Mouse (Mus musculus) c-Kit-positive CD71-positive TER-119-negative erythroid progenitor cells, embryonic 14.5 days (primary cell): ENCODE results near the gene Tha1.

ENCODE experiments used
- DNase-seq: peaks from one replicate; pipeline ENCODE4 v3.0.0-alpha.2; 2013; ENCODE audit warnings: low read depth

Gene Tha1

DNA sequence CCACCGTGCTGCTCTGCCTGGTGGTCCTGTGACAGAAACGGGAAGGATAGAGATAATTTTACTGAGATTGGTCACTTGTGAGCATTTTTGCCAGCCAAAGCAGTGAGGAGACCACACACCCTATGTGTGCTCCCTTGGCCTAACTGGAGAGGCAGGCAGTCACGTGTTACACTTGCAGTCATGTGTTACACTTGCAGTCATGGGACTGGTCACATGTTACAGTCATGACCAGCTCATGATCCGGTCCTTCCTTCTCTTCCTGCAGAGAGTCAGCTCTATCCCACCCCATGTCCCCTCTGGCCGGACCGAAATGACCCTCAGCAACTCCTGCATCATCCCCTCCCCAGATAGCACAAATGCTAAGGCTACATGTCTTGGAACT lies 7.7 kb upstream of the Tha1 start:
- no peak for DNase-seq

DNA sequence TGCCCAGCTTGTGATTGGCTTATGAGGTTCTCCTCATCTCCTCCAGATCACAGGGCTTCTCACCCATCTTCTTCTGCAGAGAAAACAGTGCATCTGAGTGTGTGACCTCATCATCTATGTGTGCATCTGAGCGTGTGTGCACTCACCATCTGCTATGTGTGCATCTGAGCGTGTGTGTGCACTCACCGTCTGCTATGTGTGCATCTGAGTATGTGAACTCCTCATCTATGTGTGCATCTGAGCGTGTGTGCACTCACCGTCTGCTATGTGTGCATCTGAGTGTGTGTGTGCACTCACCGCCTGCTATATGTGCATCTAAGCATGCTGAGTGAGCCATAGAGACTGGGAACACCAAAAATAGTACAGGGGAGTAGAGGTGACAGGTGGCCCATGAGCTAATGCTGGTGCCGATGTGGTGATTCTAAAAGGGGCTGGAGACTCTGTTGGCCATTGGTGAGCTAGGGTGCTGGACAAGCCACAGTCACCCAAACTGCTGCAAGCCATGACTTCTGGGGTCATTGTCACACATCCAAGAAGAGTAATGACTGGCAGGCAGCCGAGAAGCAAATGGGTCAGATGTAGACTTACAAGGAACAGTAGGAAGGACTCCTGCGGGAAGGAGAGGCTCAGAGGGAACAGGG lies 7.2 kb upstream of the Tha1 start:
- DNase-seq: no peak

DNA sequence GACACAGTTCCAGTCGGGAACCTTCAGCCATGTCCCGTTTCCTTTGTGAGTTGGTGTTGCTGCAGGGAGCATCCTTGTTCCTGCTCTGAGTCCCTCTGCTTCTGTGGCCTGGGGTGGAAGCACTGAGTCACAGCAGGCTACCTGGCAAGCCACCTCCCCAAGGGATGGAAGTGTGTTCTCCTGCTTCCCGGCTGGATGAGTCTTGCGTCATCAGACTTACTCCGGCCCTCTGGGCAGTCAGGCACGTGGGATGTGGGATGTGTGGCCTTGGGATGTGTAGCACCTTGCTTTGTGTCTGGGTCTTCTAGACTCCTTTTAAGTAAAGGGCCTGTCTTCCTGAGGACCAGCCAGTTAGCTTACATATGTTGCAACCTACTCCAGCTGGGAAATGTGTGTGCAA lies 6.4 kb upstream of the Tha1 start:
- no peak for DNase-seq

DNA sequence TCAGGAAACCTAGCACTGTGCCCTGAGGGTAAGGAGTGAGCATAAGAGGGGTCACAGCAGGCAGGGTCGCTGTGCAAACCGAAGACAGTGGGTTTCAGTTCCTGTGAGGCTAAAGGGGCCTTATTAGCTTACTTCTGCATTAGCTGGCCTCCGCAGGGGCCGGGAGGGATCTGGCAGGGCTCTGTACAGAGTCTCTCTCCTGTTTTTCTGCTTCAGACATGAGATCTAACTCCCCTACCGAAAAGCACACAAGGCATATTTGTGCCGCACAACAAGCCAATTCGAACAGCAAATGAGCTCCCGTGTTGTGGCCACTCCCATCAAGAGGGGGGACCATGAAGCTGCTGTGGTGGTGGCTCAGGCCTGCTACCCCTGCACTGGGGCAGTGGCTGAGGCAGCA lies 5.6 kb upstream of the Tha1 start:
- no peak for DNase-seq

DNA sequence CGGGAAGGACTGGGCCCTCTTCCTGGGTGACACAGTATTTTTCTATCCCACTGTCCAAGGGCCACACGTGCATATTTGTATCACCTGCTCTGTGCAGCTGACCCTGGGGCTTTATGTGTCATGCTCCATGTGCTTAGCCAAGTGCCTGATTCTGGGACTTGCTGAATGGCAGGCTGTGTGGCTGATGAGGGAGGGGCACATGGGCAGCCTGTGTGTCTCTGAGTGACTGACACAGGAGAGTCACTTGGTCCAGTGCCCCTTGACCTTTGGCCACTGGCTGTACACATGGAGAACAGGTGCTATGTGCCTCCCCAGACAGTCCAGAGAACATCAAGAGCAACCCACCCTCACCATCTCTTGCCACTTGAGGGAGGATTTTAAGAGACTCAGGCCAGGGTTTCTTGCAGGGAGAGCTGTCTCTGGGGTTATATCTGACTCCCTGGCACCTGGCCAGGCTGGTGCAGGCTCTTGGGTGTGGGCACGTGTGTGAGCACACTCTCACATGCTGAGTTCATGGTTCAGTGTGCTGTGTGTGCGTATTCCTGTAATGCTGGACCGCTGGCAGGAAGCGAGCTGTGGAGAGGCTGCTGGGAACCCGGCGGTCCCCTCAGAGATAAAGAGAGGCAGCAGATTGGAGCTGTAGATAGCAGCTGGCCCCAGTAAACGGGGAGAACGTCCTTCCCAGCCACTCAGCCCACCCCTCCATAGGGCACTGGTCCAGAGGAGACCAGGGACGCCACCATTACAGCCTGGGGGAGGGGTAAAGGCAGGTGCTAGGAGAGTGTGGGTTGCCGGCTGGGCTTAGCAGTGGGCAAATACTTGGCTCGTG lies 4.8 kb upstream of the Tha1 start:
- DNase-seq: no peak

DNA sequence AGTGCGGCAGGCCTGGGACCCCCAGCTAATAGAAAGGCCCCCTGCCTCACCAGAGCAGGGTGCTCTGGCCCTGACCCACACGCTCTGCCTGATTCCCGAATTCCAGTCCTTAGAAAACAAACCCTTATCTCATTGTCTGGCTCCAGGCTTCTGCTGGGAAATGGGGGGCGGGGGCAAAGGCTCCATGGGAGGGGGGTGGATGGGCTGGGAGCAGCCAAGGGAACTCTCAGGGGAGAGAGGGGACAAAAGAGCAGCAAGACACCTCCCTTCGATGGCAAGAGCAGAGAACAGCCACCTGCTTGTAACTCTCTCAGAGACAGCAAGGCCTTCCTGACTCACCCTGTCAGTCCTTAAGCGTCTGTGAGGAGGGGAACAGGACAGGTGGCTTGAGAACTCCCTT lies 2.4 kb upstream of the Tha1 start:
- no peak for DNase-seq

DNA sequence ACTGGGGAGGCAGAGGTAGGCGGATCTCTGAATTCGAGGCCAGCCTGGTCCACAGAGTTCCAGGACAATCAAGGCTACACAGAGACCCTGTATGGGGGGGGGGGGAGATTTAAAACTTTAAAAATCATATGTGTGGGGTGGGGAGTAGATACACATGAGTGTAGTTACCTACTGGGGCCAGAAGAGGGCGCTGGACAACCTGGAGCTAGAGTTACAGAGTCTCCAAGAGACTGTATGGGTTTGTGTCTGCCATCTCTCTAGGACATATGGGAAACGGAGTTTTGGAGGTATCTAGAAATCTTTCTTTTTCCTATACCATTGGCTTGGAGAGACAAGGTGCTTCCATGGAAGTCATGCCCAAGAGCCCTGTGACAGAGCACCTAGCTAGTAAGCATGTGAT lies 1.1 kb upstream of the Tha1 start:
- DNase-seq: no peak

DNA sequence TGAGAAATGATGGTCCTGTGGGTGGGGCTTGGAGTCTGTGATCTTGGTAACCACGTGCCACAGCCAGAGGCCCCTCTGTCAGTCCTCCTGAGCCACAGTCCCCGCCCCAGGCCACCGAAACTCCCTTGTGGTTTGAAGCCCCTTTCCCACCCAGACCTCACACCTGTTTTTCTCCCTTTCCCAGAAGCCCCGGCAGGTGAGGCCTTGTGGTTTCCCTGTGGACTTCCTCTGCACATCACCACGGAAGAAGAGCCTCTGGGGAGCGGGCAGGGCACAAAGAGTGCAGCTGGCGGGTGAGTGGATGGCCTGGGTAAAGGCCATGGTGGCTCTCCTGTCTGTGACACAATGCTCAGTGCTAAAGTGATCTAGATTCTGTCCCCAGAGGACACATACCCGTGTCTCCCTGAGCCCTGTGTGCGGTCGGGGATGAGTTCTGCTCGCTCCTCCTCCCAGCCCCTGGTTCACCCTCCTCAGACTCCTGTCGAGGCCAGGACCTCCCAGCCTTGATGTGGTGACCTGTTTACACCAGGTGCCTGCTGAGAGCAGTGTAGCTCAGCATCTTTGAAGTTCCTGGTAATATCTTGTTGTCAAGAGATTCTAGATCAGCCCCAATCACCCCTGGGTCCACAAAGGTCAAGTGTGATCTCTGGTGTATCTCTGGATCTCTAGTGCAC lies 1.2 kb downstream of the Tha1 start:
- no peak for DNase-seq

DNA sequence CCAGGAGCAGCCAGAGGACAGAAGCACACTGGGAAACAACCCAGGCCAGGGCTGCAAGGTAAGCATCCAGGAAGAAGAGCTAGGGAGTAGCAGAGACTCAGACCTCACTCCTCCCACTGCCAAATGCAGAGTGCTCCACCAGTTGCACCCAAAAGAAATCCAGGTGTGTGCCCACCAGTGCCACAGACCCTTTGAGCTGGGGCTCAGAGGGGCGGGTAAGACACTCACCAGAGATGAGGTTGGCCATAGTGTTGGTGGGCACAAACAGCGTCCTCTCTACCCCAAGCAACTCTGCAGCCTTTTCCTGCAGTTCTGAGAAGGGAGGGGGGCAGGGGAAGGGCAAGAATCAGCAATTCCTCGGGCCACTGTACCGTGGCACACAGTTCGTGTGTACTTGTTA lies 1.9 kb downstream of the Tha1 start:
- DNase-seq: no peak

DNA sequence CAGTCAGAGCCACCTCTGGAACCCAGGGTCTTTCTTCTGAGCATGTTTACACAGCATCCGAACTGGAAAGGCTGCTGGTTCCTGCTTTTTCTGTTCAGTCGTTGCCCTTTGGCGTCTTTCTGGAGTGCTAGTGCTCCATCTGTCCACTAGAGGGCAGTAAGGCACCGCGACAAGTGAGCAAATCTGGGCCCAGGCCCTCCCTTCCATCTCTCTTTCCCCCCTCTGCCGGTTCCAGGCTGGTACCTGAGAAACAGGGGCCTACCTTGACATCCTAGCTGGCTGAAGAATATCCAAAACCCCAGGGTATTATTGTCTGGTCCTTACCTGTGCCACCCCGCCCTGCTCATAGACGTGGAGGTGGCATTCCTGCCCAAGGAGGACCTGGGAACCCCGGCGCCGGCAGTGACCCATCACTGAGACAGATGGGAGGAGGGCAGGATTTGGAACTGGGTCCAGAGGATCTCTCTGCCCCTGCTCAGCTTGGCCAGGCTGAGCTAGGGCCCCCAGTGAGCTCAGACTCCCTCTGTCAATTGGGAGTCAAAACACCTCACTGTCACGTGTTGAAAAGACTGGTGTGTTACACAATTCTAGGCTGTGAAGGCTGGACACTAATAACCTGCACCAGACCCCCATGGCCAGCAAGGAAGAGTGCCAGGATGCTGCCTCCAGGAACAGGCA lies 2.5 kb downstream of the Tha1 start:
- DNase-seq: peak; percentile 52

DNA sequence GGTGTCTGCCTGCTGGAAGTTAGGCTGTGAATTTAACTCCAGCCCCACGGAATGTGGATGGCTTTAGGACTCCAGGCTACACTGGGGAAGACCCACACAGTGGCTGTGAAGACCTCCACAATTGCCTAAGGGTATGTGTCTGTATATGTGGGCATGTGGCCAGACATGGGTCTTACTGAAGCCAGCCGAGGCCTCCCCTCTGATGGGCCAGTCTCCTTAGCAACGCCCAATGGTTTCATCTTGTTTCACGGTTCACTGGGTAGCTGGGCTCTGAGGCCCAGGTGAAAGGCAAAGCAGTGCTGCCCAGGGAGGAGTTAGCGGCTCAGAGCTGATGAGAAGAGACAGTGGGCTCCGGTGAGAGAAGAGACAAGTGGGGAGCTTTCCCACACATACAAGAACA lies 7.3 kb downstream of the Tha1 start:
- DNase-seq: no peak

DNA sequence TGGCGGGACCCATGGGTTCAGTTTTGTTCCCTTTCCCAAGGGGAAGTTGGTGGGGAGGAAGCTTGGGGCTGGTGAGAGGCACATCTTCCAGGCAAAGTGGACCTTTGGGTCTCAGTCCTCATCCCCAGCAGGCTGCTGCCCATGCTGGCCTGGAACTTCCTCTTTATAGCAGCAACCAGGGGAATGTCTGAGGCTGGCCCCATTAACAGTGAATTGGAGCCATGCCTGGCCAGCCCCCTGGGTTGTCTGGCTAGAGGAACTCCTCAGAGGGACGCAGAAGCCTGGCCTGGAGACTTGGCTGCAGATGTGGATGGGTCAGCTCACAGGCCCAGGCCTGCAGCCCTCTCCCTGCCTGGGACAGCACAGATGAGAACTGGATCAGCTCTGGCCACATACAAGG lies 8.5 kb downstream of the Tha1 start:
- no peak for DNase-seq

DNA sequence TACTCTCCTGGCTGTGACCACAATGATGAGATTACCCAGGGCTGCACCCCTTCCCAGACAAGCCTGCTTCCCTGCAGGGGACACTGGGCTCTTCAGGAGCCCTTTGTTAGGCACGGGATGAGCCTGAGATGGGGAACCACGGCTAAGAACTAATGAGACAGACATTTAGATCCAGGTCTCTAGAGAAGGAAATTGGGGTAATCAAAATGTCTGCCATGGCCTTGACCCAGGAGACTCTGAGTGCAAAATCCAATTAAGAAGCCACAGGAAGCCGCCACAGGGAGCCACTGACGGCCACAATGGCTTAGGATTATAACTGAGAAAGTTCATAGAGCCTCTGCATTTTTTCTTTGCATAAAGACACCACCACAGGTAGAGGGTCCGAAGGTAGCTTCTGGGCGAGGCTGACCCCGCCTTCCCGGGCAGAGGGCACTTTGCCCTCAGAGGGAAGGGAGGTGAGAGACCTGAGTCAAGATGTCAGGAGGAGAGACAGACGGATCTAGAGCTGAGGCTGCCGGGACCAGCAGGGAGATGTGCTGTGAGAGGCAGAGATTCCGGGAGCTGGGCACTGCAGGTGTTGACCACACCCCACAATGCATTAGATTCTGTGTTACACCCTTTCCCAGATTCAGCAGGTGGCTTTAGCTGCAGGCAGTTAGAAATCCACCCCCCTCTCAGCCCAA lies 10.0 kb downstream of the Tha1 start:
- no peak for DNase-seq

DNA sequence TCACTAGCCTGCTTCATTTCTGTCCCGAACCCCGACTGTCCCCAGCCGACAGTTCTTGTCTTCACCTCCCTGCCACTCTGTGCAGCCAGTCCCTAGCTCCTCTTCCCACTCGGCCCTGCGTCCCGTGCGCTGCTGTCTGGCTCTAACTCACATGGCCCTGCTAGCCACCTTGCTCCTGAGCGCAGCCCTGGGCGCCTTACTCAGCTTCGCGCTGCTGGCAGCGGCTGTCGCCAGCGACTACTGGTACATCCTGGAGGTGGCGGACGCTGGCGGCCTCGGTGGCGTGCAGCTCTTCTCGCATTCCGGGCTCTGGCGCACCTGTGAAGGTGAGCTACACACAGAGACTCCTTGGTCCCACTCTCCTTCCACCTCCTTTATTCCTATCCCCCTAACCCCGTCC lies 12.7 kb downstream of the Tha1 start, which contains the start of gene Tmem235:
Gene Tmem235 (plus strand): TSS at position 152 of the 400 bp plus-strand sequence.
- no peak for DNase-seq

DNA sequence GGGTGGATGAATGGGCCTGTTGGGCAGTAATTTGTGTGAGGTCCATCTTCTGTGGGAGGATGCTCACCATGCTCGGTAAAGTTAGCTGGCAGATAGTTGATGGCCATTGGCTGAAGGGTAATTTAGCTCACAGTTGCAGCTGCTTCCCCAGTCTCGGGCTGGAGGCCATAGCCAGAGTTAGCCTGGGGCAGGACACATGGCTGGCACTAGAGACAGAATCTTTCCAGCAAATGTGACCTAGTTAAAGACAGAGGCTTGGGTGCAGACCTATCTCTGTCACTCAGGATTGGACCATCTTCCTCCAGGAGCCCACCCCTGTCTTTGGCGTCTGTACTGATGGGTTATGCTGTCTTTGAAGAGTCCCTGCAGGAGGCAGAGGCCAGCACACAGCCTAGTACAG lies 14.9 kb downstream of the Tha1 start:
- DNase-seq: no peak

DNA sequence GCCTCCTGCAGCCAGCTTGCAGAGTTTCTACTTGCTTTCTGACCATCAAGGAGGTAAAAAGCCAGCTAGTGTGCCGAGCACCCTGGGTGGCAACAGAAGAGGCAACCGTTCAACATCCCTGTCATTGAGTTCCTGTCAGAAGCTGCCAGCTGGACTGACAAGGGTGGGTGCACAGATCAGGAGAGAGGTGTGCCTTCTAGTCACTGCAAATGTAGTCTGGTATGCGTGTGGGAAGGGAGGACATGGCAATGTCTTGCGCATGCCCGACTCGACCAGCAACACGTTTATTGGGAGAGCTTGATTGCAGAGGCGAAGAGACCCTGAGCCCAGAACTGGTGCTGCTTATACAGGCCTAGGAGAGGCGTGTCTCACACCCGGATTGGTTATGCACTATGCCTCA lies 15.8 kb downstream of the Tha1 start:
- DNase-seq: no peak

DNA sequence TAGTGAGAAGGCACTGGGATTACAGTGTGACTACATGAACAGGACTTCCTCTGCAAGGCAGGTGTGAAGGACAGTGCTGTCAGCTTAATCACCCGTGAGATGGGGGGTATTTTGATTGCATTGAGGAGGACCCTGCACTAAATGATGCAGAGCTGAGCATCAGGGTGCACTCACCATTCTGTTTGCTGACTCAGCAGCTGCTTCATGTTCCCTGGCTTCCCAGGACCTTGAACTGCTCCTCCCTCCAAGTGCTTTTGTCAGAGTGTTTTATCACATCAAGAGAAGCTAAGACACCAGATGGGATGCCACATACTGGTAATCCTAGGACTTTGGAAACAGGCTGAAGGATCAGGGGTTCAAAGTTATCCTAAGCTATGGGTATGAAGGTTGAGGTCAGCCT lies 17.3 kb downstream of the Tha1 start:
- DNase-seq: no peak

DNA sequence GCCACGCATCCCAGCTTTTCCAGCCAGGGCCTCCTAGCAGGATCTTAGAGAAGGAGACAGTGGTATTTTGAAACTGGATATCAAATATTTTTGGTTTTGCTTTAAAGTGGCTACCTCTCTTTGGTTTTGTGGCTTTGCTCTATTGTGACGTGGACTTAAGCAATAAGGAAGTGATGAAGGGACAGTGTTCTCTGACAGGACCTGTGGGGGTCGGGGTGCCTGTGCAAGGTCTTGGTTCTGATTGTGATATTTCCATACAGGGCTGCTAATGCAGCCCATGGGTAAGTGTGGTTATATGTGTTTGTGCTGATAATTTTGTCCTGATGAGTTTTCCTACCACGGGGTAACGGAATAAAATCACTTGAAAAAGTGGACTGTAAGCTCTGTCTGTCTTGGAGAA lies 17.9 kb downstream of the Tha1 start:
- DNase-seq: no peak

DNA sequence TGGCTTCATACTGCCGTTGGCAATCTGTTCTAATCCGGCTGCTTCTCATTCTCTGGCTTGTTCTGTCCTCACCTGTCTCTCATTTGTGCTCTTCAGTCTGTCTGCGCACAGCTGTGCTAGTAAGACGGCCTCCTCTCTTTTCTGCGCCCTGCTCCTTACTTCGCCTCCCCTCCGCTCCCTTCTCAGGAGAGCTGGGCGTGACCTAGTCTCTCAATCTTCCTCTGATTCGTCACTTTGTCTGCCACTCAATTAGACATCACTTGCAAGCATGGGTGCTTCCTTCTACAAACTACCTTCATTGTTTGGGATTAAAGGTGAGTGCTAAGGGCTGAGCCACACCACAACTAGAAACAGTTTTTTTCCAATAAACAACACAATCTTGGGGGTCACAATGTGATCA lies 19.0 kb downstream of the Tha1 start:
- DNase-seq: no peak

DNA sequence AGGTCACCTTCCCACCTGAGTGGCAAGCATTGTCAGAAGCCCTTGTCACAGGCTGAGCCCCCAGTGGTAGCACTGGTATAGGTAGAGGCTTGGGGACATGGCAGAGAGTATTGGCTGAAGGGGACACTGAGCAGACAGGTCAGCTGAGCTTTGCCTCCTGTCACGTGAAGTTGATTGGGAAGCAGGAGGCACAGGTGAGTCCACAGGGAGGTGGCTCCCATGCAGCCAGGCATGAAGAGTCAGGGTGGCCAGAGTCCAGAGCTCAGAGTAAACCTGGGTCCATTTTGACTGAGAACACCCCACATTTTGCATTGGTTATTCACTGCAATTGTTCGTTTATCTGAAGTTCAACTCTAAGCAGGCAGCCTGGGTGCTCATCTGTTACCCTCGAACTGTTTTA lies 20.4 kb downstream of the Tha1 start:
- DNase-seq: no peak

DNA sequence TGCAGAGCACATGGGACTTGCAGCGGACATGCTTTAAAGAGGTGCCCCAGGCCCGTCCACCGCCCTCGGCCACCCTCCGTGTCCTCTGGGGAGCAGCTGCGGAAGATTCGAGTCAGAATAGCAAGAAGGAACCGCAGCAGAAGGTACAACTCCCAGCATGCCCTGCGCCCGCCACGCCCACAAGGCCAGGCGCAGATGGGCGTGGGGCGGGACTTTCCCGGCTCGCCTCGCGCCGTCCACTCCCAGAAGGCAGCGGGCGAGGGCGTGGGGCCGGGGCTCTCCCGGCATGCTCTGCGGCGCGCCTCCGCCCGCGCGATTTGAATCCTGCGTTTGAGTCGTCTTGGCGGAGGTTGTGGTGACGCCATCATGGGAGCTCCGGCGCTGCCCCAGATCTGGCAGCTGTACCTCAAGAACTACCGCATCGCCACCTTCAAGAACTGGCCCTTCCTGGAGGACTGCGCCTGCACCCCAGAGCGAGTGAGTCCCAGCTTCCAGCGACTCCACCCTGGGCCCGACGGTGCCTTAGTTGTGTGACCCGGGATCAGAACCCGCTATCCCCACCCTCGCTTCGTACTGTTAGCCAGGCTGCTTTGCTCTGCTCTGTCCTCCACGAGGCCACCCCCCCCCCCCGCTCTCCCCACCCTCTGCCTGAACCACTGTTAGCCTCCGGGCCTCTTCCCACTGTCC lies 24.2 kb downstream of the Tha1 start, which contains the start of gene Birc5:
Gene Birc5 (plus strand): TSS at position 267 of the 687 bp plus-strand sequence.
- DNase-seq: peak; percentile 93
